Mouse (Mus musculus) 416B (cell line): ENCODE measurements around the gene Mars.

Experiments used
- DNase-seq: peaks from one replicate; pipeline ENCODE4 v3.0.0; 2011; ENCODE audit warnings: low read depth

The Mars gene

DNA sequence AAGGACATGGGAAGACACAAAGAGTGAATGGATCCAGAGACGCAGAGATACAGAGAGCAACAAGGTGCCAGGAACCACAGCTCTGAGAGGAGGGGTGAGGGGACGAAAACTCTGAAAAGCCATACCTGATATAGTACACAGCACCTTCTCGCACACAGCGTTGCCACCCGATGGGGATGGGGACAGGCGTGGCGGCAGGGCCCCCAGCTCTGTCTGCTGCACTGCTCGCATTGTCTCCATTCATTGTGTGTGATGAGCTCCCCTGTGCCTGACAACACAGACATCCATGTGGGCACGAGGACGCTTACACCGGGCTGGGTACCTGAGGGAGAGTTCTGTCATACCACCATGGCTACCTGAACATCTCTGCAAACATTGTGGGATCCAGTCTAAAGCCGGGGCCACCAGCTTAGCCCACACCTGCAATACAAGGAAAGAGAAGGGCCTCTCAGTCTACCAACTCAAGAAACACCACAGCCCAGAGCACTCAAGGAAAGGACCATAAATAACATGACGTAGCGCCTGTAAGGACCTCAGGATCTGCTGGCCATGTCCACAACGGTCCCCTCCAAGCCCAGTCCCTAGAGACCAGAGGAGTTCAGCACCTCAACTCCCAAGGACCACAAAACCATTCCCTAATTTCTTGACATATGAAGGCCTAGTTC lies 24.2 kb downstream of the Mars start:
- no peak for DNase-seq

DNA sequence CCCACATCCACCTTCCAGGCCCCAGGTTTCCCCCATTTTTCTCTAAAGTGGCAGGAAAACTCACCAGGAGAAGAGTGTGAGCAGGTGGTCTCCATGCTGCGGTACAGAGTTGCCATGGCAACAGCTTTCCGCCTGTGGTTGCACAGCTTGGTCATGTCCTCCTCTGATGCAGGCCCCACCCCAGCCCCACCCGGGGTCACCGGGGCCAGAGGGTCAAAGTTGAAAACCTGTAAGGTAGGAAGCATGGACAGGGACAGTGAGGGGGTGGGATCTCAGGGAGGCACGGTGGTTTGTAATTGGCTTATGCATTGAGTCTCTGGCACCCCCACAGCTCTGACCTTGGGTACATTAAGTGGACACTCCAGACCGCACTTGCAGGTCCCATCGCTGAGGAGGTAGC lies 24.9 kb downstream of the Mars start:
- no peak for DNase-seq

DNA sequence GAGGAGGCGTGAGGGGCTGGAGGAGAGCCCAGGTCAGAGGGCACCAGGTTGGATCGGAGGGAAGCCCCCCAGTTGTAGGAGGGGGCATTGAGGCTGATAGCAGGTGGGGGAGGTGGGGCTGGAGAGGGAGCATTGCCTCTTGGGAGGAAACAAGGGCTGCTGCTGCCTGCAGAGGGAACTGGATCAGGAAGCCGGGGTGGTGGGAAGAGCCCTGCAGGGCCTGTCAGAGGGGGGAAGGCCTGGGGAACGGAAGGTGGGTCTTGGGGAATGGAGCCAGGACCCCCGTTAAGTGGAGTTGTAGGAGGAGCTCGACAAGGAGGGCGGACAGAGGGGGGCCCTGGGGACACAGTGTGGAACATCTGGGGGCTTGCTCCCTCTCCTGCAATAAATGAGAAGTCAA lies 25.4 kb downstream of the Mars start:
- DNase-seq, result no peak

DNA sequence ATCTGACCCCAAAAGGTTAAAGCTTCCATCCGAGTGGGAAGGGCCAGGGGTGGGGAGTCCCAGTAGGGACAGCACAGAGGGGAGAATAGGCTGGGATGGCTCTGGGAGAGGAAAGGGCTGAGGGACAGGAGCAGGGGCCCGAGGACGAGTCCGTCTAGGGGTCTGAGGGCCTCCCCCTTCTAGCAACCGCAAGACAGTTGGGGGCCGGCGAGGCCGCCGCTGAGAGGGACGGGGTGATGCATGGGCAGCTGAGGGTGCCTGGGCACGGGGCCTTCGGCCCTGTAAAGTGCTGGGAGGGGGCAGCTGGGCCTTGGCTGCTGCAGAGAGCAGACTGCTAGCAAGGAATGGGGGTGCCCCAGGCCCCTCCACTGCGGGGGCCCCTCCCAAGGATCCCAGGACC lies 25.9 kb downstream of the Mars start:
- DNase-seq, result no peak

DNA sequence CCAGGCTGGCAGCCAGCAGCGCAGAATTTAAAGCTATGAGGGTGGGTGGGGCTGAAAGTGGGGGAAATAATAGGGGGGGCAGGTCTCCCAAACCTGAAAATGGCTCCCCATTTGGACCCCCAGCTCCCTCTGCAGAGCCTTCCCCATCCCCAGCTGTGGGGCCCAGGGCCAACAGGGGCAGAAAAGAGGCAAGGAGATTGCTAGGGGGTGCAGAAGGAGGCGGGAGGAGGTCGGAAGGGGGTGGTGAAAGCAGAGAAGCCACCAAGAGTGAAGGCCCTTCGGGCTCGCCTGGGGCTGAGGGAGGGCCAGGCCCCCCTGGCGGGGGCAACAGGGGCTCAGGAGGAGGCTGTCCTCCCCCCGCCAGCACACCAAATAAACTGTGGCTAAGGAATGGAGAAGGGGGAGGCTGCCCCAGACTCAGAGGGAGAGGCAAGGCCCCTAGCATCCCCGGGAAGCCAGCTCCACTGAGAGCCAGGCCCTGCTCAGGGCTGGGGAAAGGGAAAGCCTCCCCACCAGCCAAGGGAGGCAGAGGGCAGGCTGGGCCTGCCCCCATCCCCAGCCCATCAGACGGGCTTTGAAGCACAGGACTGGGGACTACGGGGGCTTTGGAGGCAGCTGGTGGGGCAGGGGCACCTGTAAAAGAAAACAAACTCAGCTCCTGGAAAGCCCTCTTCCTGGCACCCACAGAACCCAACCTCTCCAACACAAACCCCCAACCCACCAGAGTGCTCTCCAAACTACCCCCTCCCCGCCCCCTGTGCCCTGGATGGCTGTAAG lies 26.7 kb downstream of the Mars start:
- DNase-seq, result no peak

DNA sequence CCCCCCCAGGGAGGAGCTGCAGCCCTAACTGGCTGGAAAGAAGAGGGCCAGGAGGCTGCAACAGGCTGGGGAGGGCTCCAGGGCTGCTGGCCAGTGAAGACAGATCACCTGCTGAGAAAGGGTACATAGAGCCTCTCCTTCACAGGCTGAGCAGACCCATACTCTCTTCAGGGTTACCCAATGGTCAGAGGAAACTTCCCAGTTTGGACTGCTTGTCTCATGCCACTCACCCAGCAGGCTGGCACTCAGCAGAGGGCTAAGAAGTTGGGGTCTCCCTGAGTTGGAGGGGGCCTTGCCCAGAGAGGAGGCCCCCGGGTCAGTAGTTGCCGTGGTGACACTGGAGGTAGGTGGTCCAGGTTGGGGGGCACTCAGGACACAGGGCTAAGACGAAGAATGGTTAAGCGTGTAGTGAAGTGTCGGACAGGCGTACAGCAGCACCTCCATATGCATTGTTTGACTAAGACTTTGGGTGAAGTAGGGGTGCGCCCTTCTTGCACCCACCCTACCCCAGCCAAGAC lies 27.4 kb downstream of the Mars start:
- DNase-seq, result no peak

DNA sequence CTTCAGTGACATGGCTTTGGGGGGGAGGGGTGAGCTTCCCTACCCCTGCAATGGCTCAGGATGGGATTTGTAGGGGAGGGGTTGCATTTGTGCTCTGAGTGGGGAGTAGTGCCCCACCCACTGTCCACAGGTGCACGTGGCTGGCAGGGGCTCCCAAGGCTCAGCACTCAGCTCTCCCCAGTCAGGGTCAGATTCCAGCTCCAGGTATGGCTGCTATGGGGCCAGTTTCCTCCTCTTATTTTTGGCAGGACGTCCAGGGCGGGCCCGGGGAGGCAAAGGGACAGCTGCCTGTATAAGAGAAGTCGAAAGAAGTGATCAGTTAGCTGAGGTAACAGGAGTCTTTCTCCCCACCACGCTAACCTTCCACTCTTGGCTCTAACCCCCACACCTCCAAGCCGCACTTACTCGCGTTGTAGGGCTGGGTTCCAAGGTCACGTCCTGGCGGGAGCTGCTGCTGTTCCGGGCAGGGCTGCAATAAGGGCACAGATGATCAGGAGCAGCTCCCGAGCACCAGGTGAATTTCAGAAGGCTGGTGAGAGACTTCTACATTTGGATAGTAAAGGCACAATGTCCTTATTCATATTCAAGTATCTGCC lies 28.9 kb downstream of the Mars start:
- DNase-seq, result no peak

DNA sequence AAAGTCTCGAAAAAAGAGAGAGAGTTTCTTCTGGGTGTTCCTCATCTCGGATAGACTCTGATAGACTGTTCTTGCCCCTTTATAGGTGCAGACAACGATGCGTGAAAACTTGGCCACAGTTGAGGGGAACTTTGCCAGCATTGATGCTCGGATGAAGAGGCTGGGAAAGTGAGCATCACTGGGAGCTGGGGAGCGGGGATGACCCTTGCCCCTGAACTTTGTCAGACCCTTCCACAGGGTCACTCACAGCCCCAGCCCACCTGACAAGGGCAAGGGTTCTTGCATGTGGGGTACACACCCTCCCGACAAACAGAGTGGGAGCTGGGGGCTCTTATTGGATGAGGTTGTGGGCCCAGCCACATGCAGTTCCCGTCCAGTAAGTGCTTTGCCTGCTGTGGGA lies 30.3 kb downstream of the Mars start:
- no peak for DNase-seq

DNA sequence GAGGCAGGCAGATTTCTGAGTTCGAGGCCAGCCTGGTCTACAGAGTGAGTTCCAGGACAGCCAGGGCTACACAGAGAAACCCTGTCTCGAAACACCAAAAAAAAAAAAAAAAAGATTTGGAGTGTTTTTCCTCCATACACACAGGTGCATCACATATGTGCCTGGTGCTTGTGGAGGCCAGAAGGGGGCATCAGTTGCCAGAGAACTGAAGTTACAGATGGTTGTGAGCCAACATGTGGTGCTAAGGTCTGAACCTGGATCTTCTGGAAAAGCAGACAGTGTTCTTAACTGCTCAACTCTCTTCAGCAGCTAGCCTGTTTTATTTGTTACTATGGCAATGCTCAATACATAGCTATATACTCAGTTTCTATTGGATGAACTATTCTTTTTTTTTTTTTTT lies 31.9 kb downstream of the Mars start:
- no peak for DNase-seq

DNA sequence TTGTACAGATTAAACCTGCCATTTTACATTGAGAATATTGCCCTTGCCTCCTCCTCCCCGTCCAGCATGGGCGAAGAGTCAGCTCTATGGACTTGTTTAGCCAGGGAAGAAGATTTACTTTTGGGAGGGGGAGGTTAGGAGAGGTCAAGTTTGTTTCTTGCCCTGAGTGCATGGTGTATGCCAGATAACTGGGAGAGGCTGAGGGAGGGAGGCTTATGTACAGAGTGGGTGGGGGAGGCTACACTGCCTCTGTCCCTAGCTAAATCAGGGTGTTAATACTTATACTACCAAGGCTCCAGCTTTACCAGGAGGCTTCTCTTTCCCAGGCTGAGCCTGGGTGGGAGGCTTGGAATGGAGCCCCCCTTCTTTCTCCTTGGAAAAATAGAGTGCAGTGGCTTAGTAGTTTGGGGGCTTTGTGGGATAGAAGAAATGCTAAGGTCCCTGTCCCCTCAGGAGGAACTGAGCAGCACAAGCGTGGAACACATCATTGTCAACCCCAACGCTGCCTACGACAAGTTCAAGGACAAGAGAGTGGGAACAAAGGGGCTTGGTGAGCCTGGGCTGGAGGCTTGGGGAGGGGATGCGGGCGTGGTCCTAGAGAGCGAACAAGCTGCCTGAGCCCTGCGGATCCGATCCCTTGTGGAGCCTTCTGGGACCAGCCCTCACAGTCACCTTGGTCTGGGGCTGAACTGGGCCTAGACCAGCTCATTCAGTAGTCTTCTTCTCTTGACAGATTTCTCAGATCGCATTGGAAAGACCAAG lies 37.1 kb downstream of the Mars start:
- no peak for DNase-seq

DNA sequence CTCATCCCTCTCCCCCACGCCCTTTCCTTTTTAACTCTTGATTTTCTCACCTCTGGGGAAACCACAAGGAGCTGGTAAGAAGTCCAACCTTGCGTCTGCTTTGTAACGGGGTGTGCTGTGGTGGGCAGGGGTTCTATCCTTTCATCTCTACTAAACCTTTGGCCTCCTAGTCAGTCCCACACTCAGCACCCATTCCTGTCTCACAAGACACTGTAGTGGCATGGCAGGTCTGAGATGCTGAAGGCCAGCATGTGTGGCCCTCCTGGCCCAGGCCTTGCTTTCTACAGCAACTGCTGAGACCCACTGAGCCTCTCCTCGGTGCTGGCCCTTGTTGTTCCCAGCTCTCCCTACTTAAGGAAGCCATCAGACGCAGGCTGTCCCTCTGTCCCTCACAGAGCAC lies 39.2 kb downstream of the Mars start:
- no peak for DNase-seq

DNA sequence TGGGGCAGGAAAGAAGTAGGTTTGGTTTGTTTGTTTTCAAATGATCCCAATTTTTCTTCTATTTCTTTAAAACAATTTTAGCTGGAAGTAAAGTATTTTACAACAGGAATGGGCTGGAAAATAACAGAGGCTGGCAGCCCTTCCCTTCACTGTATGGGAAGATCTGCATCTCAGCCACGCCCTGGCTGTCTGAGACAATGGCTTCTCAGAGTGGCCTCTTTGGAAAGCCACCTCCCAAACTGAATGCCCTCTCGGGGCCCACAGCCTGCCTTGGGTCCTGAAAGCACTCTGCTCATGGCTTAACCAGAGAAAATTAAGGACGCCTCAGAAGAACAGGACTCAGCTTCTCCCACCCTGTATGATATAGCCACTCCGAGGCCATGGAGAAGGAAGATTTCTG lies 41.7 kb downstream of the Mars start:
- no peak for DNase-seq

DNA sequence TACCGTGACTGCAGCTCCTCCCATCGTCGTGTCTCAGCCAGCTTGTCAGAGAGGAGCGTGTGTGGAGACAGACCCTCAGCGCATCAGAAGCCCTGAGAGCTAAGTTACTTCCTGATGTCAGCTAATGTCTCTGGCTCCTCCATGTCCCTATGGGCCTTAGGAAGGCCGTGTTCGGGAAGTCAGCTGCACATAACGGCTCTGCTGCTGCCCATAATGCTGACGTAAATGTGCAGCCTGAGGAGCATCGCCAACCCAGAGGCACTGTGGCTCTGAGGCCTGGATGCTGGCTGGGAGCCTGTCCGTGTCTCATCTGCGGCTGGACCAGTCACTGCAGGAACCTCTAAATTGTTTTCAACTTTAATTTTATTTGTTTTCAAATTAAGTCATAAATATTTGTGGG lies 42.5 kb downstream of the Mars start:
- no peak for DNase-seq

DNA sequence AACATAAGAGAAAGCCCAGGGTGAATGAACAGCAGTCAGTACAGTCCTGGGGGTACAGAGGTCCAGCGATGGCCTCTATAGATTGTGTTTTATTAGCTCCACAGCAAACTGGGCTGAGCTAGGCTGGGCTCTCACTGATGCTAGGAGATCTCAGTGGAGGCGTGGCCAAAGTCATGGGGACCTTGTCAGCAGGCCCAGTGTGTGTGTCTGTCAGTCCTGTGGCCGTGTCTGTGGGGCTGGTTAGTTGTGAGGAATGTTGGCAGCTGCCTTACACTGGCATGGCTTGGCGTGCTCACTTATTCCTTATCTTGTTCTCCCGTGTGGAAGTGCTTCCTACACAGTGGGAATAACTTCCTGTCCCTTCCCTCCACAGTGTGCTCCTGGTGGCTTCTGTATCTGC lies 43.2 kb downstream of the Mars start:
- no peak for DNase-seq

DNA sequence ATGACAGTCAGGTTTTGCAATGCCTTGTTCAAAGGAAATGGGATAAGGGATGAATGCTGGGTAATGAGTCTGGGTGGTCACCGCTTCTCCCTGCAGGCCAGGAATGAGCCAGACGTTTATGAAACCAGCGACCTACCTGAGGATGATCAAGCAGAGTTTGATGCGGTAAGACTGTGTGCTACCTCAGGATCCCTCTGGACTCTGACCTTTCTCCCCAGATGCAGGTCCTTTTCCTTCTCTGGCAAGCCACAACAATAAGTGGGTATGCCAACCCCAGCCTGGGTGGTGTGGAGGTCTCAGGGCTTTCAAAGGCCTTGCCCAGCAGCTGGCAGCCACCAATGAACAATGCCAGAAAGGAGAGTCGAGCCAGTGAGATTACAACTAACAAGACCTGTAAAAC lies 44.3 kb downstream of the Mars start:
- no peak for DNase-seq

DNA sequence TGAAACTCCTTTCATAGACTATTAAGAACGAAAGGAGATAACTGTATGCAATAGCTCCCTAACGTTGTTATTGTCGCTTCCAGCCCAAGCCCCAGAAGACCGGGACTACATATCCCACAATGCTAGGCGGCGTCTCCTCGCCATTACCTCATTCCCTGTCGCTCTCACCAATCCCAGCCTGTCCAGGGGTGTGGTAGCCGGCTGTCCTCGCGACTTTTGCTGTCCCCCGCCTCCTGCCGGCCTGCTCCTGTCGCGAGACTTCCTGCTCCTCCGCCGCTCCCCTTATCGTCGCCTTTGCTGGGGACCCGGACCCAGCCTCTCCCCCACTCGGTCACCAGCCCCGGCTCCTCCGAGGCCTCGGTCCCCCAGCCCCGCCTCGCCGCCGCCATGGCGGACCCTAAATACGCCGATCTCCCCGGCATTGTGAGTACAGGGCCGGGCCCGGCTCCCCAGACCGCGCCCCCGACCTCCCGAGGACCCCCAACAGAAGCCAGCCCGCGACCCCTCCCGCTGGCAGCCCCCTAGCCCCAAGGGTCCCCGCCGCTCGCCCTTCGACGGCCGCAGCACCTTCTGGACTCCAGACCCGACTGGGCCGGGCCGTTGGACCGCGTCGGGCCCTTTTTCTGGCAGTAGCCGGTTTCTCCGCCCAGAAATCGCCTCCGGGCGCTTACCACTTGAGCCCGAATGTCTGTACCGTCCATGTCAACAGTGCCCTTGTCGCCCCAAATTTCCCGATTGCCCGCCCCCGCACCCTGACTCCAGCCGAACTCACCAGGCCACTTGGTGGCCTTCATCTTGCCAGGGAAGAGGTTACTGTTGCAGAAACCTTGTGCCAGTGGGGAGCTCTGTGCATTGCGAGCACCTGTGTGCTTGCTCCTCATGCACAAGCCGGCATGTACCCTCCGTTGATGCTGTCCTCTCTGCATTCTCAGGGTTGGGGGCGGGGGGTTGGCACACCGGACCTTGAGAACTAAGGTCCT lies 45.2 kb downstream of the Mars start, which contains the start of gene Dctn2:
Dctn2 (plus strand) TSS at position 257 of the 980 bp plus-strand sequence.
- DNase-seq, result peak; percentile 98

DNA sequence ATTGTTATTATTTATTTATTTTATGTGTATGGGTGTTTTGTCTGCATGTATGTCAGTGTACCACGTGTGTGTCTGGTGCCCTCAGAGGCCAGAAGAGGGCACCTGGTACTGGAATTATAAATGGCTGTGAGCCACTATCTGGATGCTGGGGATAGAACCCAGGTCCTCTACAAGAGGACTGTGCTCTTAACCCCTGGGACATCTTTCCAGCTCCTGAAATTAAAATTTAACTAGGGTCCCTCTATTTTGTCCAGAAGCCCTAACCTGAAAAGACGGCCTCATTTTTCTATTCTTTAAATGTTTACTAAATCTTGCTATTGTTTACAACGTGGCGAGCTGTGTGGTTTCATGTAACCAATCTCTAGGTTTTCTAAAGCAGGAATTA lies 45.9 kb downstream of the Mars start:
- DNase-seq, result peak; percentile 84

DNA sequence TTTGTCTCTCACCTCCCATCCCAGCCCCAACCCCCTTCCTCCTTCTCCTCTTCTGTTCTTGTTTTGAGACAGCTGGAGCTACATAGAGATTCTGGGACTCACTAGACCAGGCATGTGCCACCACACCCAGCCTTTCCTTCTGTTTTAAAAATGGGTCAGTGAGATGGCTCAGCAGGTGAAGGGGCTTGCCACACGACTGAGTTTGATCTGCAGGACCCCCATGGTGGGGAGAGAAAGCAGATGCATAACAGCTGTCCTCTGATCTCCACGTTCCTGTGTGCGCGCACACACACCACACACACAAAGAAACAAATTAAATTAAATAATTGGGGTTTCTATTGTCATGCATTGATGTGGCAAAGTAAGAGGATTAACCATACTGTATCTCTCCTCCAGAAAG lies 46.6 kb downstream of the Mars start:
- no peak for DNase-seq

DNA sequence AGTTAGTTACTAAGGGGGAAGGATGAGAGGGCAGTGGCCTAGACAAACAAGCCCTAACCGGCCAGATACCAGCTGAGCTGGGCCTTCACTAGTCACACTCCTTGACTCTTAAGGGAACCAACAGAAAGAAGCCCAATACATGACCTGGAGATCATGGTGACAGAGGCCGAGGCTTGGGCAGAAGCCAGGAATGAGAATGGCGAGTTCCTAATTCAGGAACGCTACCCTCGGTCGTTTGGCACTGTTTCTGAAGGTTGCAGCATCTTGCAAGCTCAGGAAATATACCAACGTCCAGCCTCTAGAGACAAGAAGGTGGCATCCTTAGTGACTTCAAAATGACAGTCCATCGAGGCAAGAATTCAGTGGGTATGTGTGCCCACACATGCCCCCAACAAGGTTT lies 47.2 kb downstream of the Mars start:
- no peak for DNase-seq

DNA sequence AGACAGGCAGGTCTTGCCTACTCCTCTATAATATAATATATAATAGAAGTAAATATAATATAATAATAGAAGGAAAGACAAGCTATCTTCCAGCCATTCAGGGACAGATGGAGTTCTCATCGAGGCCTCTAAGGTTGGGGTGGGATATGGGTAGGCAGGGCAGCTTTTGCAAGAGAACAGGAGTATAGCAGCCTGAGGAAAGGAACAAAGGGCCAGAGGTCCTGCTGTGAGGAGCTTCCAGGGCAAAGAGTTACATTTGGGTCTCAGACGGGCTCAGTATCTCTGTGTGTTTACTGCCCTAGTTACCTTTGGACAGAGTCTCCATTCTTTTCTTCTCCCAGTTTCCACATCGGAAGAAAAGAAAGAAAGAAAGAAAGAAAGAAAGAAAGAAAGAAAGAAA lies 48.0 kb downstream of the Mars start:
- no peak for DNase-seq
